Mouse (Mus musculus) thymus, adult 2 months (tissue): ENCODE results near the gene Trip6.

Experiments
- CTCF ChIP-seq: fragments of 200-500 bp; IDR thresholded peaks from 2 replicates; pipeline ENCODE4 v1.5.1; 2012; ENCODE audit warnings: mild to moderate bottlenecking, control low read depth, low read length, moderate library complexity, borderline replicate concordance; ENCODE audit not compliant: control insufficient read depth, poor library complexity, insufficient read depth; ENCODE audit errors: extremely low read depth
- POLR2A ChIP-seq: fragments of 200-500 bp; IDR thresholded peaks from 2 replicates; pipeline ENCODE4 v1.6.1; 2012; ENCODE audit warnings: mild to moderate bottlenecking, low read length, control low read depth, moderate library complexity; ENCODE audit not compliant: control insufficient read depth, poor library complexity, insufficient read depth; ENCODE audit errors: extremely low read depth

DNA sequence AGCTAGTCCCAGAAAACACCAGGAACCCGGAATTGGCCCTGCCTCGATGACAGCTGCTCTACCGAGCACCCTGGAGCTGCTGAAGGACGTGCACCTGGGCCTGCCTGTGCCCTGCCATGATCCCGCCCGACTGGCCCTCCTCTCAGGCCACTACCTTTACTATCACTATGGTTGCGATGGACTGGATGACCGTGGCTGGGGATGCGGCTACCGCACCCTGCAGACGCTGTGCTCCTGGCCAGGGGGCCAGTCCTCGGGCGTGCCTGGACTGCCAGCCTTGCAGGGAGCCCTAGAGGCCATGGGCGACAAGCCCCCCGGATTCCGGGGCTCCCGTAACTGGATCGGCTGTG is 19.5 kb downstream of the Trip6 start:
- TF ChIP-seq POLR2A = no peak
- TF ChIP-seq CTCF = no peak
